Mouse (Mus musculus): ENCODE results near the gene Btbd9. TPM values are rescaled to one million over a fixed set of nuclear protein-coding genes. Genes with fewer than 3 reads are reported as not detected.

Gene Btbd9
- polyA plus RNA-seq, 1 experiment from 2014 or later, result 40.6 TPM

DNA sequence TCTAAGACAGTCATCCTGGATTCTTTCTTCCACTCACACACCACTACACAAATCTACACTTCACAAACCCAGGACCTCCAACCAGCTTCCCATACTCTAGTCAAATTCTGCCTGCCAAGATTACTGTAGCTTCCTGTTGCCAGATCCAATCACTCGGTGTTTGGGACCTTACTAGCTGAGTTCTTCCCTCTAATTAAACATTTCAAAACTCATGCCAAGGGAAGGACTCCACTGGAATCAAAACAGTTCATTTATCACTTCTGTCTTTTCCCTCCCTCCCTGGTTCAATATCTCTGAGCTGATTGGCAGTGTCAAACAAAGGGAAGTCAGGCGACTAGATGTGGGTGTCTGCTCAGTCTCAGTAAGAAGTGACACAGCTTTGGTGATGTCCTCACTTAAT, 101.7 kb downstream of the Btbd9 start:
- ATAC-seq (no peak), DNase-seq (ENCODE audit: low spot score) (no peak)
- Histone ChIP-seq H3K4me3 (ENCODE audit: low read depth, low read length) (no peak overlapping the region), H3K36me3 (ENCODE audit: insufficient read depth, low read length) (no peaks in the 10 kb centered on the region), H3K9me3 (ENCODE audit: low read length) (no peaks in the 10 kb centered on the region), H3K4me2 (replicated peaks; ENCODE audit: low read depth, low read length) (no peak overlapping the region), H3K27me3 (replicated peaks; ENCODE audit: insufficient read depth, low read length) (no peaks in the 10 kb centered on the region), H3K4me1 (ENCODE audit: insufficient read depth, low read depth, low read length) (no peaks in the 10 kb centered on the region; the same call in 1 of the 2 replicates), H3K9ac (replicated peaks; ENCODE audit: low read depth) (no peak overlapping the region), H3K27ac (ENCODE audit: low read length) (no peak overlapping the region)
- TF ChIP-seq EP300 (IDR thresholded peaks at IDR 0.05) (no peak), CTCF (IDR thresholded peaks at IDR 0.05) (no peak)
- 33% methylated on average over 2 of the region's 2 CpGs for WGBS

DNA sequence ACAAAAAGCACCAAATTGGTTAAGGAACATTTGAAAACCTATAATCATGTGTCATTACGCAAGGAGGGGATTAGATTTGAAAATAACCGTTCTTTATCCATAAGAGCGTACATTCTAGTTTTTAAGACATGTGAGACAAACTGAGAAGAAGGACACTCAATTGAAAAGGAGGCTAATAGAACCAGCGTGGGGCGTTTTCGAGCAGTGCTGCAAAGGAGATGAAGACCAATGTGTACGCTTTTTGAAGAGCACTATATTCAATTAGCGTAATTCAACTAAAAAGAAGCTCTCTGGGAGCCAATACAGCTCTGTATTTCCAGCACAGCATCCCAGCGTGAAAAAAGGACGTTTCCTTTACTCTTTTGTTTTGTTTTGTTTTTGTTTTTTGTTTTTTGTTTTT, 103.5 kb downstream of the Btbd9 start:
- no peak for DNase-seq (ENCODE audit: low spot score)
- Histone ChIP-seq H3K9ac (replicated peaks; ENCODE audit: low read depth) (no peak overlapping the region), H3K9me3 (ENCODE audit: low read length) (no peaks in the 10 kb centered on the region), H3K27me3 (replicated peaks; ENCODE audit: insufficient read depth, low read length) (no peaks in the 10 kb centered on the region), H3K4me3 (ENCODE audit: low read depth, low read length) (no peak overlapping the region), H3K4me1 (ENCODE audit: insufficient read depth, low read depth, low read length) (peaks cover 6% of the 10 kb centered on the region; the same call in 1 of the 2 replicates), H3K27ac (ENCODE audit: low read length) (no peak overlapping the region), H3K4me2 (replicated peaks; ENCODE audit: low read depth, low read length) (no peak overlapping the region), H3K36me3 (ENCODE audit: insufficient read depth, low read length) (no peaks in the 10 kb centered on the region)
- WGBS, result 93% methylated on average over 10 of the region's 10 CpGs
- ATAC-seq, result no peak
- TF ChIP-seq CTCF (IDR thresholded peaks at IDR 0.05) (no peak), EP300 (IDR thresholded peaks at IDR 0.05) (no peak)

DNA sequence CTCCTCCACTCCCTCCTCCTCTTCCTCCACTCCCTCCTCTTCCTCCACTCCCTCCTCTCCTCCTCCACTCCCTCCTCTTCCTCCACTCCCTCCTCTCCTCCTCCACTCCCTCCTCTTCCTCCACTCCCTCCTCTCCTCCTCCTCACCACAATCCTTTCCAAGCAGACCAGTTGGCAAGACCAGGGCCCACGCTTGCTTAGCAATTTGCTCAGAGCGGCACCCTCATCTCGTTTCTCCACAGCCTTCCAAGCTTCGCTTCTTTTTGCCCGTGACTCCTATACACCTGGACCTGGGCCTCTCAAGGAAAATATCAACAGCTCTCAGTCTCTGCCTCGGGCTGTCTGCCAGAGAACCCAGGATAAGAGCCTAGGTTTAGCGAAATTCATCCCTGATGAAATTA, 104.8 kb downstream of the Btbd9 start:
- TF ChIP-seq CTCF (IDR thresholded peaks at IDR 0.05) (no peak), EP300 (IDR thresholded peaks at IDR 0.05) (no peak)

DNA sequence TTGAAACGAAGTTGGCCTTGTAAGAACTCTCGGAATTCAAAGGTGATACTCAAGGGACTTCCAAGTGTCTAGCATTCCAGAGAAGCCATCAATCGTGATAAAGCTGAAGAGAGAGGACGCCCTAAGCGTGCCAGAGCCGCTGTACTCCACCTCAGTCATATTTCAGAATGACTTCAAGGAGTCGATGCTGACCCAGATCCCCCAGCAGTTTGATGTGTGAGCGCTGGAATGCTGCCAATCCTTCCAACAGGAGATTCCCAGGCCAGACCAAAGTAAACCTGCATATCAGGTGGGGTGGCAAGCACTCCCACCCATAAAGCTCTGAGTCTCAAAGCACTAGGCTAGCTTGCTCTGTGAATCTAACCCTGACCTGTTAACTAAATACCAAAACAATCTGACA, 105.5 kb downstream of the Btbd9 start:
- H3K36me3 ChIP-seq (ENCODE audit: insufficient read depth, low read length), result no peaks in the 10 kb centered on the region
- no peak overlapping the region for H3K9ac ChIP-seq (replicated peaks; ENCODE audit: low read depth)
- no peaks in the 10 kb centered on the region for H3K27me3 ChIP-seq (replicated peaks; ENCODE audit: insufficient read depth, low read length)
- TF ChIP-seq EP300 (IDR thresholded peaks at IDR 0.05), result peak; percentile 65
- no peak for TF ChIP-seq CTCF (IDR thresholded peaks at IDR 0.05)
- H3K4me1 ChIP-seq (ENCODE audit: insufficient read depth, low read depth, low read length), result peaks cover 8% of the 10 kb centered on the region; the same call in 1 of the 2 replicates
- no peaks in the 10 kb centered on the region for H3K9me3 ChIP-seq (ENCODE audit: low read length)
- WGBS, result 25% methylated on average over 8 of the region's 8 CpGs
- no peak overlapping the region for H3K4me2 ChIP-seq (replicated peaks; ENCODE audit: low read depth, low read length)
- peak; percentile 55 for DNase-seq (ENCODE audit: low spot score)
- ATAC-seq, result peak; percentile 65
- no peak overlapping the region for H3K27ac ChIP-seq (ENCODE audit: low read length)
- no peak overlapping the region for H3K4me3 ChIP-seq (ENCODE audit: low read depth, low read length)

More for the DNA sequence above, 104.8 kb downstream of the Btbd9 start:
- no peaks in the 10 kb centered on the region for H3K9me3 ChIP-seq (ENCODE audit: low read length)
- no peaks in the 10 kb centered on the region for H3K36me3 ChIP-seq (ENCODE audit: insufficient read depth, low read length)
- no peaks in the 10 kb centered on the region for H3K27me3 ChIP-seq (replicated peaks; ENCODE audit: insufficient read depth, low read length)
- H3K4me2 ChIP-seq (replicated peaks; ENCODE audit: low read depth, low read length), result no peak overlapping the region
- peaks cover 8% of the 10 kb centered on the region; the same call in 1 of the 2 replicates for H3K4me1 ChIP-seq (ENCODE audit: insufficient read depth, low read depth, low read length)
- DNase-seq (ENCODE audit: low spot score) (no peak), ATAC-seq (no peak)
- 43% methylated on average over 7 of the region's 7 CpGs for WGBS
- H3K9ac ChIP-seq (replicated peaks; ENCODE audit: low read depth), result no peak overlapping the region
- no peak overlapping the region for H3K27ac ChIP-seq (ENCODE audit: low read length)
- no peak overlapping the region for H3K4me3 ChIP-seq (ENCODE audit: low read depth, low read length)

DNA sequence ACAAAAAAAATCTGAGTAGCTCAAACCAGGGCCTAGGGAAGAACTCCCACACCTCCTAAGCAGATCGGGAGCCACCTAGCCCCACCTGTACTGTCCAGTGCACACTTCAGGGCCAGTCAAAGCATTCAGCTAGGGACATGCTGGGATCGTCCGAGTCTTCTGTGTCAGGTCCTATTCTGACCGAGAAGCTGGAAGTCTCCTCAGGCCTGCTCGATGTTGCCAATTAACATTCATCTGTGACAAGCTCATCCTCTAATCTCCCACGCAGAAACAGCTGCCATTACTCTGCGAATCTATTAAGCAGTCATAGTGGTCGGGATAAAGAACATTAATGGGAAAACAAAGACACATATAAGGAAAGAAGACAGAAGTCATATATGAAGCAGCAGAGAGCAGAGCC, 106.0 kb downstream of the Btbd9 start:
- Histone ChIP-seq H3K4me1 (ENCODE audit: insufficient read depth, low read depth, low read length) (peaks cover 8% of the 10 kb centered on the region; the same call in 1 of the 2 replicates), H3K27me3 (replicated peaks; ENCODE audit: insufficient read depth, low read length) (no peaks in the 10 kb centered on the region), H3K4me2 (replicated peaks; ENCODE audit: low read depth, low read length) (no peak overlapping the region), H3K4me3 (ENCODE audit: low read depth, low read length) (no peak overlapping the region), H3K36me3 (ENCODE audit: insufficient read depth, low read length) (no peaks in the 10 kb centered on the region), H3K9me3 (ENCODE audit: low read length) (no peaks in the 10 kb centered on the region), H3K9ac (replicated peaks; ENCODE audit: low read depth) (no peak overlapping the region), H3K27ac (ENCODE audit: low read length) (peak overlapping the region; percentile 40; the same call in 1 of the 2 replicates)
- WGBS, result 43% methylated on average over 8 of the region's 8 CpGs
- no peak for TF ChIP-seq CTCF (IDR thresholded peaks at IDR 0.05)
- no peak for TF ChIP-seq EP300 (IDR thresholded peaks at IDR 0.05)
- DNase-seq (ENCODE audit: low spot score) (no peak), ATAC-seq (no peak)

DNA sequence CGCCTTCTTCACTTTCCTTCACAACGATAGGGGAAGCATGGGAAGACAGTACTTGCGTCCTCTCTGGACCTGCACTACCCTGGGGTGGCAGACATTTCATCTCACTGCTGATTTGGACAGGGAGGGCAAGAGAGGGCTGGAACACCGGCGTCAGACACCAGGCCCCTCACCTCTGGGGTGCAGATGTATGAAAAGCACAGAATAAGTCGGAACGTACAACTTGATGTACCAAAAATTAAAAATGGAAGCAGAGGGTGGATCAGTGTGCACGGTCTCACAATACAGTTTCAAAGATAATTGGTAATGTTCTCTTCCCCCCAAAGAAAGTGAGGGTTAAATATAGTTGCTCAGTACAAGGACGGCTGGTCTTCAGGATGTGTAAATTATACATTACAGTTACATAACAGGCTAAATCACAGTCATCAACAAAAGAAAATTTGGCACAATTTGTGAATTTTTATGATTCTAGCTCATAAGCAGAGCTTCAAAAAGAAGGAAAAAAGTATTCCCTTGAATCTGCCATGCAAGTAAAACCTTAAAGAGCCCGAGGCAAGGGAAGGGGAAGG, 106.7 kb downstream of the Btbd9 start:
- no peak overlapping the region for H3K9ac ChIP-seq (replicated peaks; ENCODE audit: low read depth)
- H3K4me3 ChIP-seq (ENCODE audit: low read depth, low read length), result no peak overlapping the region
- H3K27ac ChIP-seq (ENCODE audit: low read length), result no peak overlapping the region
- no peak for TF ChIP-seq EP300 (IDR thresholded peaks at IDR 0.05)
- TF ChIP-seq CTCF (IDR thresholded peaks at IDR 0.05), result no peak
- H3K27me3 ChIP-seq (replicated peaks; ENCODE audit: insufficient read depth, low read length), result no peaks in the 10 kb centered on the region
- no peaks in the 10 kb centered on the region for H3K9me3 ChIP-seq (ENCODE audit: low read length)
- WGBS, result 74% methylated on average over 10 of the region's 10 CpGs
- peaks cover 8% of the 10 kb centered on the region; the same call in 1 of the 2 replicates for H3K4me1 ChIP-seq (ENCODE audit: insufficient read depth, low read depth, low read length)
- DNase-seq (ENCODE audit: low spot score) (no peak), ATAC-seq (no peak)
- no peak overlapping the region for H3K4me2 ChIP-seq (replicated peaks; ENCODE audit: low read depth, low read length)
- H3K36me3 ChIP-seq (ENCODE audit: insufficient read depth, low read length), result no peaks in the 10 kb centered on the region
